Mouse (Mus musculus) CH12.LX (cell line): ENCODE measurements at regions not wholly inside any gene's neighbourhood (a gene's known extent, or its start where the extent isn't known, plus 50 kb on each side); places are given as distances from the start of the nearest gene placed in this dataset.

ENCODE experiments used
- JUN ChIP-seq: IDR thresholded peaks from 2 replicates; pipeline ENCODE4 v1.6.1; 2011; ENCODE audit warnings: low read depth, mild to moderate bottlenecking, low read length, improper control_type of control experiment, moderate library complexity; ENCODE audit not compliant: insufficient read depth
- MAX ChIP-seq: IDR thresholded peaks from 2 replicates; pipeline ENCODE4 v1.6.1; 2011; ENCODE audit warnings: low read length, improper control_type of control experiment
- ZNF384 ChIP-seq: IDR thresholded peaks from 2 replicates; pipeline ENCODE4 v1.6.1; 2012; ENCODE audit warnings: low read depth, low read length, improper control_type of control experiment, inconsistent platforms

DNA sequence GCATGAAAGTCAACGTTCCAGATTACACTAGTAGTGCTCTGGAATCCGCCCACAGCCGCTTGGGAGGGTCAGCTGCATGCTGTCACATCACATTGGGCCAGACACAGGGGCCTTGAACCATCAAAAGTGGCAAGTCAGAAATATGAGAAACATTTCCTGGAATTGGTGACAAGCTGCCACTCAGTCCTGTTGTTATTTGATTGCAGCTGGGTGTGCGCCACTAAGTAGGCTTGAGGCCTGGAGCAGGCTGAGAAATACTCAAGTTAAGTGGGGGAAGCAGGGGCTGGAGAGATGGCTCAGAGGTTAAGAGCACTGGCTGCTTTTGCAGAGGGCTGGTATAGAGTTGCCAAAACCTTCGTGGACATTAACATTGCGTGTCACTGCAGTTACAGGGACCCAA is 51.2 kb upstream of the Bmp4 start:
- TF ChIP-seq ZNF384 (no peak), MAX (no peak), JUN (no peak)
